Mouse (Mus musculus) embryo, embryonic 11.5 days (tissue): Measurements from ENCODE around the gene Tead3.
"Not testable (repeated sequence)": the region's sequence is repeated elsewhere in the genome, so short reads cannot be mapped to it uniquely, and the experiment has no call there.

Source experiments
- DNase-seq: peaks from one replicate; pipeline ENCODE4 v3.0.0-alpha.2; 2012; ENCODE audit warnings: low read depth, low spot score

Tead3 gene

DNA sequence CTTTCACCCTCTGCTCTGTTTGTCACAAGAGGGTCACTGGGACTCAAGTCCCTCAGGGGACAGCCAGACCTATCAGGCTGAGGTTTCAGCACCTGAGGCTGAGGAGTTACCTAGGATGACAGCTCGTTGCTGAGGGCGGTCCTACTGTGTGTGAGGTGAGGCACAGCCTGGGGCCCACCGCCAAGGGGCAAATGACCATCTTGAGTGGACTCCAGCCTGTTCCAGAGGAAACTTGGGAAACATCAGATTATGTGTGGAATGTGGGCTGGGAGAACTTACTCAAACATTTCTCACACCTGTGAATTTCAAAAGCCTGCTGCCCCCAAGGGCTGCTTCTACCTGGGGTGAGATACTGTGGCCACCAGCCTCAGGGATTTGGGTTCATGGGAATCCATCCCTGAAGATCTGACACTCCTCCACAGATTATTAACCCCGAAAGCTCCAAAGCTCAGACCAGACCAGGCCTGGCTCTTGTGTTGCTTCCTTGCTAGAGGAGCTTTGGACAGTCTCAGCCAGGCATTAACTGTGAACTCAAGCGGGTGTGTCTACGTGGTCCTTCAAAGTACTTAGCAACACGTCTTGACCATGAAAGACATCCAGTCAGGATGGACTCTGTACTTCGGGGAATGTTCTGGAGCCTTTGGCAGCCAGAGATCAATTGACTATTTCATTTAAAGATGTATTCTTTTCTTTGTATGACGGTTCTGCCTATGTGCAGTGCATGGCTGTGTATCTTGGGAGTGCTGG is 10.1 kb upstream of the Tead3 start:
- no peak for DNase-seq

DNA sequence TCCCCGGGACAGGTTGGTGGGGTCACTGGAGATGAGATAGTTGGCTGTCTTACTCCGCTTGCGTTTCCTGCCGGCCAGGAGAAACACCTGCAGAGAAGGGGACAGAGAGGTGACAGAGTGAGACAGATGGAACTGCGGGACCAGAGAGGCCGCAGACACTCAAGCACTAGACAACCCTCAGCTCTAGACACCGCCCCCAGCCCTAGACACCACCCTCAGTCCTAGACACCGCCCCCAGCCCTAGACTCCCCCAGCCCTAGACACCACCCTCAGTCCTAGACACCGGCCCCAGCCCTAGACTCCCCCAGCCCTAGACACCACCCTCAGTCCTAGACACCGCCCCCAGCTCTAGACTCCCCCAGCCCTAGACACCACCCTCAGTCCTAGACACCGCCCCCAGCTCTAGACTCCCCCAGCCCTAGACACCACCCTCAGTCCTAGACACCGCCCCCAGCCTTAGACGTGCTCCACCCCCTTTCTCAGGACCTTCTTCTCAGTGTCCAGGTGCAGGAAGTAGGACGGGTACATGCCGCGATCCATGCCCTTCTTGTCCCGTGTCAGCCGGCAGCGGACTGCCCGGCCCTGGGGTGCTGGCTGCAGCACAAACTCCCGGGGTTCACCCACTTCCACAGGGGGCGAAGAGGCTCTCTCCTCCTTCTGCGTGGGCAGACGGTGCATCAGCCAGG is 8.1 kb upstream of the Tead3 start:
- not testable (repeated sequence) for DNase-seq

GRCm38 (mm10) chr17:28355871-28356270 is 5.3 kb upstream of the Tead3 start:
- DNase-seq = no peak

- DNase-seq = no peak
Measured at GRCm38 (mm10) chr17:28352018-28352417, 1.4 kb upstream of the Tead3 start.

DNA sequence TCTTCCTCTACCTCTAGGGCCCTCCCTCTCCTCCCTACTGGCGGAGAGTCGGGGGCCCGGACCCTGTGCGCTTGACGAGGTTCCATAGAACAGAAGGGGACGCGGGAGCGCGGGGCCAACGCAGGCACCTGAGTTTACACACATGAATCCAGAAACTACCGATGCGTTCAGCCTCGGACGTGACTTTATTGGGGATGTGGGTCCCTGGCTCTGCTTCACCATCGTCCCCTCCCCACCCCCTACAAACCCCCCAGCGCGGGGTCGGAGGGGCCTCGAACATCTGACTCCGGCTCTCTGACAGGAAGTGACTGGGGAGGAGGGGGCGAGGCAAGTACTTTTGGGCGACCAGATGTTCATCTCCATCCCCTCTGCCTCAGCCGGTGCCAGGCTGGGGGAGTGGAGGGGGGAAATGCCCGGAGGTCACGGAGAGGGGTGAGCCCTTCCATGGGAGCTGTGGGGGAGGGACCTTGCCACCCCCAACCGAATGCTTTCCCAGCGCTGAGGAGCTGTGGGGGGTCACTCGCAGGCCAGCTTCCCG is 805 bp upstream of the Tead3 start:
- DNase-seq = no peak

DNA sequence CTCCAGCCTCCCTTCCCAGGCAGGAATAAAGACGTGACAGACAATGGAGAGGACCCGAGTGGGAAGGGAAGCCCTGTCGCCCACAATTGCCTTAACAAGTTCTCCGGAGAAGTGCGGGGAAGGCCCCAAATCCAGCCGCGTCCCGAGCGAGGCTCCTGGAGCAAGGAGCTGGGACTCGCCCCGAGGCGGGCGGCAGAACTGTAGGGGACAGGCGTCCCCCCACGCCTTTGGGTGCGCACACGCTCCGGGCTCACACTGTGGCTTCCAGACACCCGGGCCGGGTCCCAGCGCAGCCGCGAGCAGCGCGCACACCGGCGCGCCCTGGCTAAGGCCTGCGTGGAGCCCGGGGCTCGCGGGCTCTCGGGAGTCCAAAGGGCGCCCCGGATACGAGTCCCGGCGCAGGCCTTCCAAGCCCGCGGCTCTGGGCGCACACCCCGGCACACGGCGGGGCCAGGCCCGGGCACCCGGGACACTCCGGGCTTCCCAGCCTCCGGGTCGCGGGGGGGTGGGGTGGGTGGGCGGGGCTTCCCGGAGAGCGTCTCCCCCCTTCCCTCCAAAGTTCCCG is 634 bp downstream of the Tead3 start:
- DNase-seq = no peak

- DNase-seq = no peak
Measured at GRCm38 (mm10) chr17:28349264-28349880, 1.2 kb downstream of the Tead3 start.

- no peak for DNase-seq
Measured at GRCm38 (mm10) chr17:28348211-28348610, 2.4 kb downstream of the Tead3 start.

- DNase-seq = no peak
Measured at GRCm38 (mm10) chr17:28347327-28347726, 3.3 kb downstream of the Tead3 start.

DNA sequence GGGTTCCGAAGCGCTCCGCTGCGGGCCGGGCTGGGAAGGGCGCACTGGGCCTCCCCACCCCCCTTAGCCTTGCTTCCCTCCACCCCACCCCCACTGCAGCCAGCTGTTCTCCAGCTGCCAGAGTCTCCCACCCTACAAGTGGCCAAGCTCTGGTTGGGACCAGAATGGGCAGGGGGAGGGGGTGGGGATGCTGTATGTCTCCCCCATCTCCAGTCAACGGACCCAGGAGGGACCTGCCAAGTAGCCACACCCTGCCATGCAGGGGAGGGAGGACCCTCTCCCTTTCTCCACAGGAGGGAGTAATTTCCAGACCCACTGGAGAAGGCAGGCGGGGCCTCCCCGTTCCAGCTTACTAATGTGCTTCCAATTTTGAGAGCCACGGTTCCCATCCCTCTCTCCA is 4.7 kb downstream of the Tead3 start:
- DNase-seq = no peak

- DNase-seq = no peak
Measured at GRCm38 (mm10) chr17:28345271-28345721, 5.3 kb downstream of the Tead3 start.

- no peak for DNase-seq
Measured at GRCm38 (mm10) chr17:28344670-28345069, 5.9 kb downstream of the Tead3 start.

DNA sequence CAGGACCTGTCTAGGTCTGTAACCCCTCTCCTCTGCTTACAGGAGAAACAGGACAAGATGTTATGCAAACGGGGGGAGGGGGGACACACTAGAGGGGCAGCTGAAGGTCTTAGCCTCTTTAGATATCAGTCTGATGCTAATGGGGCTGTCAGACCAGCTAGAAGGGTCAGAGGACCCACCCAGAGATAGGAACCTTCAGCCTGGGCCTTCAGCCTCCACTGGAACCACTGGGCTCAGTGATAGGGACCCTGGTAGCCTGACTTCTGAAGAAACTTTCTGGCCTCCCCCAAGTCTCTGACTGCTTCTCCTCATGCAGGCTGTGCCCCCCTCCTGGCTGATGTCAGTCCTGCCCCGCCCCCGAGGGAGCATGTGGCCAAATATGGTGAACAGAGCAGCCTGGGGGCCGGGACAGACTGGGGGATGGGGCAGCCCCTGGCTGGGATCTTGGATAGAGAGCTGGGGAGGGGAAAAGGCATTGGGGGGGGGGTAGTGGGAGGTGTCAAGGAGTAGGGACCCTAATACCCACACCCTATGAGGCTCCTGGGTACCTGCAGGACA is 6.5 kb downstream of the Tead3 start:
- DNase-seq = no peak

- DNase-seq = peak; percentile 51
Measured at GRCm38 (mm10) chr17:28341091-28341490, 9.5 kb downstream of the Tead3 start.

GRCm38 (mm10) chr17:28340578-28340977 is 10.0 kb downstream of the Tead3 start:
- DNase-seq = no peak

DNA sequence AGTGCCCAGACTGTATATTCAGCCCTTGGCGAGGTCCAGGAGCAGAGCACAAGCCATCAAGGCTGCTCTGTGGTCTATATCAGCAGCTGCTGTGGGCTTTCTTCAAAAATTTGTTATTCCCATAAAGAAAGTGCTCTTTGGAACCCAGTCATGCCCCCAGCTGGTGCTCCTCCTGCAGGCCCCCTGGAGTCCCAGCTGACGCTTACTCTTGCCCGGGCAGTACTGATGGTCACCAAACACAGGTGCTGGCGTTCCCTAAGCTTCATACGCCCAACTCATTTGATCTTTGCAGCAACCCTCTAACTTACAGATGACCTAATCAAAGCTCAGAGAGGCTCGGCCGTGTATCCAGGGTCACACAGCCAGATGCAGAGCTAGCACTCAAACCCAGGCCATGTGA is 13.1 kb downstream of the Tead3 start:
- no peak for DNase-seq

- no peak for DNase-seq
Measured at GRCm38 (mm10) chr17:28335267-28335666, 15.3 kb downstream of the Tead3 start.

DNA sequence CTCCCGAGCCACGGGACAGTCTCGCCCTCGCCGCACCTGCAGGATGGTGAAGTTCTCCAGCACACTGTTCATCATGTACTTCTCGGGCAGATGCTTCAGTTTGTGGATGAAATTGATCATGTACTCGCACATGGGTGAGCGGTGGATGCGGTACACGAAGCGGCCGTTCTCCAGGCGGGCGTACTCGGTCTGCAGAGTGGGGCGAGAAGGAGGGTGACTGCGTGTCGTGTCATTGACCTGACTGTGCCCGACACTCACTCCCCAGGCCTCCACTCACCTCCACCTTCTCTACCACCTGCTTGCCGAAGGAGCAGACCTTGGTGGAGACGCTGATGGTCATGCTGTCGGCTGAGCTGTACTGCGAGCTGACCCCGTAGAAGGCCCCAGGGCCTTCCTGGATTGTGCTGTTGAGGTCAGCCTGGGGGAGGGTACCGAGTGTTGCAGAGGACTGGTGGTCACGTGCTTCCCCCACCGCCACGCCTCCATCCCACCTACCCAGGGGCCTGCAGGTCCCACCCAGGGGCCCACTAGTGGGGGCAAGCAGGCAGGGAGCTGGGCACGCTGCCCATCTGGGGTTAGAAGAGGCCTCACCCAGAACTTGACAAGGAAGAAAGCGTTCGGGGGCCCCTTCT is 17.6 kb downstream of the Tead3 start:
- DNase-seq = no peak

DNA sequence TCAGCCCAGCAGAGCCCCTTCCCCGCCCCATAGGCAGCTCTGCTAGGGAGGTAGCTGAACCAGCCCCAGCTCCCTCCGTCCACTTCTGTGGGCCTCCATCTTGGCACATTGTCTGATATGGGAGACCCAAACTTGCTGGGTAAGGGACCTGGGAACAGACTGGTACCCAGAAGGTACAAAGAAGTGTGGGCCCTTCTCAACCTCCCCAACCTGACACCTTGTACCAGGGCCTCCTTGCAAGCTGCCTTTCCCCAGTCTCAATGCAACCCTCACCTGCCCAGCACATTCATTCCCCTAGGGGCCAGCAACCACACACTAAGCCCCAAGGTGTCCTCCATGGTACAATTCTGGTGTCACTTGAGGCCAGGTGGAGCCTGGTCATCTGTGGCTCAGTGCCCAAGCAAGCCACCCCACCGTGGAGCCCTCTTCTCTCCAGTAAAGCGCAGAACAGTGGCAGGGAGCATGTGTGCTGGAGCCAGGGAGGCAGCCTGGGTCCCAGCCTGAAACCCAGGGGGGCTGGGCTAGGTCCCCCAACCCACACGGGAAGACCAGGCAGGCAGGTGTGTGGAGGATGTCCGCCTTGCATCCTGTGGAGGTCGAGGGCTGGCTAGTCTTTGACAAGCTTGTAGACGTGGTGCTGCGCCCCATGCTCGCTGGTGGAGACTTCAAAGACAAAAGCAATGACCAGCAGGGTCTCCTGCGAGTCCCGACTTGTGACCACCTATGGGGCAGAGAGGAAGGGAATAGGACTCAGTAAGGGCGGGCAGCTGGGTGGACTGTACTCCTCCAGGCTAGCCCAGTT is 18.3 kb downstream of the Tead3 start:
- DNase-seq = no peak
